Mouse (Mus musculus) E14TG2a.4 (cell line): ENCODE data around the gene Vamp1.
A peak's percentile ranks its signal among the peaks of the same experiment; 100 is the strongest.

Experiments used
- H3K27me3 ChIP-seq: 2 replicates; pipeline ENCODE4 v1.6.1; 2014; ENCODE audit warnings: low read length, control low read depth; ENCODE audit not compliant: insufficient read depth
- H3K36me3 ChIP-seq: 2 replicates; pipeline ENCODE4 v1.6.1; 2014; ENCODE audit warnings: low read length, control low read depth; ENCODE audit not compliant: insufficient read depth
- H3K4me1 ChIP-seq: replicated peaks from 2 replicates; pipeline ENCODE4 v1.6.1; 2014; ENCODE audit warnings: low read depth, low read length, control low read depth
- H3K4me3 ChIP-seq: replicated peaks from 2 replicates; pipeline ENCODE4 v1.5.1; 2014; ENCODE audit warnings: mild to moderate bottlenecking, low read length
- H3K9me3 ChIP-seq: 2 replicates; pipeline ENCODE4 v1.6.1; 2014; ENCODE audit warnings: low read length, control low read depth
- CTCF ChIP-seq: conservative IDR thresholded peaks from 2 replicates; pipeline ENCODE4 v1.5.1; 2014; ENCODE audit warnings: low read length
- NANOG ChIP-seq: IDR thresholded peaks from 2 replicates; pipeline ENCODE4 v1.6.1; 2014; ENCODE audit warnings: borderline replicate concordance, low read length, mixed read lengths
- POU5F1 ChIP-seq: IDR thresholded peaks from 2 replicates; pipeline ENCODE4 v1.6.1; 2014; ENCODE audit warnings: low read length, borderline replicate concordance

Gene Vamp1

DNA sequence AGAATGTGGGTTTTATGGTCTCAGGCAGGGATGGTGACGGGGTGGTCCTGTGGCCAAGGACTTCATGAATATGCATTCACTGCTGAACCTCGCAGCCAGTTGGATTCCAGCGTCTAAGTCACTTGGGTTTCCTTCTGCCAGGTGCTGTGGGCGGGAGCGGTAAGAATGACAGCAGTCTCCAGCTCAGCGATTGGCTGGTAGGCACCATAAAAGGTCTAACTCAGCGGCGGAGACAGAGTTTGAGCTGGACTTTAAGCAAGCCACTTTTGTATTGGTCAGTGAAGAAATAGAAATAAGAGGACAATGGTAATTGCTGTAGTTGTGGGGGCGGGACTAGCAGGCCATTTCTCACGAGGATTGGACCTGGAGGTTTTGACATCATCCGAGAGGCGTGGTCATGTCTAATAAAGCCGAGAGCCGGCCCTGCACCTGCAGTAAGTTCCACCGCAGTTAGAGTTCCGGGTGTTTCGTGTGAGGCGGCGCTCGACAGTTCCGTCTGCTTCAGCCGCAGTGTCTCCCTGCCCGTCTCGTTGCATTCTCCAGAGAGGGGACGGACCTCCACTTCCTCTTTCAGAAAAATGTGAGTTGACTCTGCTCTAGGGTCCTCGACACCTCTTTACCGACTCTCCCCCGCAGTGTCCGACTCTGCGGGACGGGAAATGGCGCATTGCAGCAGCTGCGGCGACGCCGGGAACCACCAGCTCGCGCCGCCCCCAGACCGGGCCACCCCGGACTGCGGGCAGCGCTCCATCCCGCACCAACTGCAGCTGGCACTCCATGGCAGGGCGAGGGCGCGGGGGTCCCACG is at the start of gene Vamp1:
Gene Vamp1, plus strand, starts transcription at position 404 of the 807 bp plus-strand sequence.
- Histone ChIP-seq H3K27me3 (peaks cover 24% of the 10 kb centered on the region), H3K36me3 (peaks cover 11% of the 10 kb centered on the region), H3K9me3 (no peaks in the 10 kb centered on the region), H3K4me3 (peak within 1 kb of the TSS; percentile 95), H3K4me1 (peaks cover 26% of the 10 kb centered on the region)
- TF ChIP-seq NANOG: no peak
- peak; percentile 100 for TF ChIP-seq POU5F1

DNA sequence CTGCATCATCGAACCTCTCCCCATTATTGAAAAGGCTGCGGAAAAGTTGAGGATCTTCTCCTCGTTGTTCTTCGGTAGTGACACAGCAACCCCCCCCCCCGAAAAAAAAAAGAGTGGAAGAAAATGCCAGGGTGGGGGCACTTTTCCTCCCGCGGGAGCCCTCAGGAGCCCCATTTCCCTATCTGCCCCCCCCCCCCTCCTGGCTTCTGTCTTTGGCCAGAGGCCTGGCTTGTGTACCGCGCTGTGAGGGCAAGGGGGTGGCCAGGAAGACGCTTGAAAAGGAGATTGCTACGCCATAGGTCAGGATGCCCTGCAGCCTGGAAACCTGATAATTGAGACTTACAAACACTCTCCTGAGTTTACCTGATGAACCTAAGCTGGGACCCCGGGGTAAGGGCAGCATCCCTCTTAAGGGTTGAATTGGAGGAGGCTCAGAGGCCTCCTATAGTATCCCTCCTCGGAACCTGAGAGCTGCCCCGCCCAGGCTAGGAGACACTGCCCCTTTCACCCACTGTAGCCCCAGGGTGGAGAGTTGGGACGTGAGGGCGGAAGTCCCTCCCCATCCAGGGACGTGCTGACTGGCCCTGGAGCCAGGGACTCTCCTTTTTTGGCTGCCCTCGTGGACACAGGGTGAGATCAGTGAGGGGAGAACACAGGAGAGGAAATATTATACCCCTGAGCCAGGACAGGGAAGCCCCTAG is 49.1 kb upstream of the Vamp1 start, which contains the start of gene Gapdh:
Gene Gapdh, minus strand, starts transcription at position 417 of the 701 bp plus-strand sequence.
- no peak for TF ChIP-seq CTCF
- TF ChIP-seq POU5F1: no peak
- no peak for TF ChIP-seq NANOG
- peak within 1 kb of the TSS; percentile 98 for H3K4me3 ChIP-seq
- peaks cover 48% of the 10 kb centered on the region for H3K4me1 ChIP-seq
- peaks cover 77% of the 10 kb centered on the region for H3K36me3 ChIP-seq
- H3K9me3 ChIP-seq: no peaks in the 10 kb centered on the region
- H3K27me3 ChIP-seq: no peaks in the 10 kb centered on the region

DNA sequence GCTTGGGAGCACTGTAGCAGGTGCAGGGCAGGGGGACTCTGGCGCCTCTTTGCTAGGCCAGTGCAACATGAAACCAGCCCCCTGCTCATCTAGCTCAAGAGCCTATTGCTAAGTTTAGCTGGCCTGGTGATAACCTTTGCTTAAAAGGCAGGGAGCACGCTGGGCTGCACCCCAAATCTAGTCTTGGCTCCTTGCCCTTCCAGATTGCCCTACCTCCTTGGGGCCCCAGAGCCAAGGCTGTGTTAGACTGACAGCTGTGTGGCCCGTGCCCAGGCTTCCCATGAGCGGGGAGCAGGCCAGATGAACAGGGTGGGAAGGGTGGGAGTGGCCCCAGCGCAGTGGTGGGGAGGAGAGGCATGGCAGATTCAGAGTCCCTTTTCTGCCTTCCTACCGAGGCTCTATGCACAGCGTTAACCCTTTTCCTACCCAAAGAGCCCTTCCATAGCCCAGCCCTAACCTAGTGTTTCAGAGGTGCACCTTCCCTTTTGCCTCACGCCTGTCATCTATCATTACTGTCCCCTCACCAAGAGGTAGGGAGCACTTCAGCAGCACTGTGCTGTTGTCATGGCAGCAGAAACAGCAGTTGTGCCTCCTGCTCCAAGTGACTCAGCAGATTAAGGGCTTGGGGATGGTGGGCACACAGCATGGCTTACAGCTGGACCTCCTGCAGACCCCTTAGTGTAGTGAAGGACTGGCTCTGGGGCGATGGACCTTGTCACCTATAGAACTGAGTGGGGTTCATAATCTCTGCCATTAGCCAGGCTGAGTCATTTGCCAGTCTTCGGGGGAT is 48.3 kb upstream of the Vamp1 start:
- Histone ChIP-seq H3K4me1 (peaks cover 55% of the 10 kb centered on the region), H3K36me3 (peaks cover 83% of the 10 kb centered on the region), H3K4me3 (peak overlapping the region; percentile 98), H3K9me3 (no peaks in the 10 kb centered on the region), H3K27me3 (no peaks in the 10 kb centered on the region)
- TF ChIP-seq POU5F1: no peak
- TF ChIP-seq NANOG: no peak
- no peak for TF ChIP-seq CTCF

DNA sequence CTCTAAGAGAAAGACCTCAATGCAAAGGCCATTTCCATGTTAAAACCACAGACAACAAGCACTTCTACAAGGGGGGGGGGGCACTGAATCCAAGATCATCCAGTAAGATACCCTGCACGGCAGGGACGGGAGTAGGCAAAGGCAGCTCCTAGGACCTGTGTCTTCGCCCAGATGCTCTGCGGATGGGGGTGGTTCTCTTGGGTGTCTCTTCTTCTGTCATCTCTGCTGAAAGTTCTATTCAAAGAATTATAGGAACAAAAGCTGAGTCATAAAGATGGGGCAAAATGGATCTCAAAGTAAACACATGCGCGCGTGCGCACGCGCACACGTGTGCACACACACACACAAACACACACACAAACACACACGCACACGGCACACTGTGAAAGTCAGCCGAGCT is 47.3 kb upstream of the Vamp1 start:
- Histone ChIP-seq H3K9me3 (no peaks in the 10 kb centered on the region), H3K4me3 (peak overlapping the region; percentile 98), H3K4me1 (peaks cover 60% of the 10 kb centered on the region), H3K36me3 (peaks cover 83% of the 10 kb centered on the region), H3K27me3 (no peaks in the 10 kb centered on the region)
- no peak for TF ChIP-seq CTCF
- no peak for TF ChIP-seq NANOG

DNA sequence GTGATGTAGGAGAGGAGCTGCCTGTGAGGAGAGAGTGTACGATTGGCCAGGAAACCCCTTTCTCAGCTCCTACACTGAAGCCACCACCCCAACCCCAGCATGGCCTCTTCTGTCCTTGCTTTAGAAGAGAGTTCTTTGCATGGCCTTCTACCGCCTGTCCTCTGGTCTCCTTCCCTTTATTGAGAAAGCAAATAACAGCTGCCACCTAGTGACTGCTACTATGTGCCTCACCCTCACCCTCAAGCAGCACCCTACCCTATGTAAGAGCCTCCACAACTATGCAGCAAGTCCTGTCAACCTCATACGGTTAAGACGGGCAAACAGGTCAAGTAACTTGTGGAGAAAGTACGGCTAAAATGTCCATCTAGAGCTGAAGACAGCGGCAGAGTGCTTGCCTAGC is 45.2 kb upstream of the Vamp1 start:
- H3K4me3 ChIP-seq: 0 out of 2 replicates have a peak overlapping the region, but pooled peaks have one; percentile 56
- peaks cover 80% of the 10 kb centered on the region for H3K4me1 ChIP-seq
- H3K27me3 ChIP-seq: no peaks in the 10 kb centered on the region
- TF ChIP-seq POU5F1 (no peak), CTCF (no peak), NANOG (no peak)
- H3K36me3 ChIP-seq: peaks cover 83% of the 10 kb centered on the region
- H3K9me3 ChIP-seq: no peaks in the 10 kb centered on the region

- no peaks in the 10 kb centered on the region for H3K9me3 ChIP-seq
- no peaks in the 10 kb centered on the region for H3K27me3 ChIP-seq
- H3K4me3 ChIP-seq: peak overlapping the region; percentile 56; the same call in 1 of the 2 replicates
- TF ChIP-seq POU5F1 (no peak), CTCF (no peak), NANOG (no peak)
- H3K36me3 ChIP-seq: peaks cover 100% of the 10 kb centered on the region
- peaks cover 98% of the 10 kb centered on the region for H3K4me1 ChIP-seq
Observed at GRCm38 (mm10) chr6:125172474-125172873, 42.9 kb upstream of the Vamp1 start.

DNA sequence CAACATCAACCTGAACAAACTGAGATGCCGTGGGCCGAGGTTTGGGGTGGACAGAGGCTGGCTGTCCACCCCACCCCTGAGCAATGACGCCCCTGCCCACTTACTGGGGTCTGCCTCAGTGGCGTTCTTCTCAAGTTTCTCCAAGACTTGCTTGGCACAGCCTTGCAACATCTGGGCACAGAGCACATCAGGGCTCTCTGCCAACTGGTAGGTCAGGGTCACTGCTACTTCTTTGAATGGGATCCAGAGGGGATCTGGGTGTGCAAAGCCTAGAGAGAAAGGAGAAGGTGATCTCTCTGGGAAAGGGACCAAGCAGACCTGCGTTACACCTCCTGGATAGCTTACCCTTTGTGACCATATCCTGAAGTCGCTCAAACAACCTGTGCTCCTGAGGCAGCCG is 42.1 kb upstream of the Vamp1 start:
- Histone ChIP-seq H3K4me1 (peaks cover 91% of the 10 kb centered on the region), H3K36me3 (peaks cover 100% of the 10 kb centered on the region), H3K9me3 (no peaks in the 10 kb centered on the region), H3K27me3 (no peaks in the 10 kb centered on the region), H3K4me3 (peak overlapping the region; percentile 56)
- TF ChIP-seq CTCF (no peak), POU5F1 (no peak), NANOG (no peak)

GRCm38 (mm10) chr6:125175469-125175868 is 39.9 kb upstream of the Vamp1 start:
- H3K27me3 ChIP-seq: no peaks in the 10 kb centered on the region
- peaks cover 100% of the 10 kb centered on the region for H3K36me3 ChIP-seq
- TF ChIP-seq CTCF (no peak), POU5F1 (no peak), NANOG (no peak)
- peaks cover 69% of the 10 kb centered on the region for H3K4me1 ChIP-seq
- H3K4me3 ChIP-seq: no peak overlapping the region
- H3K9me3 ChIP-seq: no peaks in the 10 kb centered on the region
